Comparison of ENCODE assay signal across 8 mouse cellular contexts in genomic region chr2:5844873-5845631, GRCm38 (mm10). TPM values are rescaled to one million over a fixed set of nuclear protein-coding genes. Genes with fewer than 3 reads are reported as not detected.
DNase-seq lines count a peak whose midpoint lies in the region; ATAC-seq lines count a peak whose summit lies in the region.

Gene Nudt5, plus strand, starts transcription at chr2:5845019.
Gene Cdc123, minus strand, starts transcription at chr2:5845164.

- no peaks in the 10 kb centered on the region for H3K27me3 ChIP-seq in hindbrain, embryonic 16.5 days (replicated peaks; ENCODE audit: control insufficient read depth, insufficient read depth, low read length)

- DNase-seq in WW6 (ENCODE audit: low read depth, low spot score) = peak; percentile 70
- peak; percentile 62 to 84 for DNase-seq in cerebellum, postnatal 4 days (ENCODE audit: low spot score in 2 of 2)
- DNase-seq in gastrocnemius, adult 18-20 months (ENCODE audit: low spot score) = peak; percentile 89
- DNase-seq in left cerebral cortex, adult 18-20 months (ENCODE audit: low spot score in 2 of 2) = peak; percentile 89 to 91
- DNase-seq in right cerebral cortex, adult 18-20 months = peak; percentile 93
- peak; percentile 41 for DNase-seq in urinary bladder, postnatal 10 days (ENCODE audit: low spot score)

- peaks cover 10% of the 10 kb centered on the region for H3K4me1 ChIP-seq in hindbrain, embryonic 16.5 days (ENCODE audit: control insufficient read depth, insufficient read depth, low read depth, low read length)

- peak within 1 kb of the TSS; percentile 85 for H3K9ac ChIP-seq in hindbrain, embryonic 16.5 days (ENCODE audit: low read depth, low read length)

- peak within 1 kb of the TSS; percentile 82 for H3K4me3 ChIP-seq in hindbrain, embryonic 16.5 days (ENCODE audit: low read length)
- peak within 1 kb of the TSS; percentile 94 for H3K4me3 ChIP-seq in macrophage (ENCODE audit: inconsistent target)

- H3K9me3 ChIP-seq in hindbrain, embryonic 16.5 days (ENCODE audit: control insufficient read depth, low read length) = no peaks in the 10 kb centered on the region

- H3K4me2 ChIP-seq in hindbrain, embryonic 16.5 days (ENCODE audit: low read length) = peak within 1 kb of the TSS; percentile 80

- under 1% methylated on average over 53 of the region's 53 CpGs for WGBS in hindbrain, embryonic 16.5 days
- under 1% methylated on average over 53 of the region's 53 CpGs for WGBS in macrophage (ENCODE audit: missing documents)

- peaks cover 14% of the 10 kb centered on the region for H3K36me3 ChIP-seq in hindbrain, embryonic 16.5 days (ENCODE audit: control insufficient read depth, insufficient read depth, low read length)
- peaks cover 15% of the 10 kb centered on the region for H3K36me3 ChIP-seq in macrophage (ENCODE audit: inconsistent target)

- H3K27ac ChIP-seq in hindbrain, embryonic 16.5 days (ENCODE audit: low read depth, low read length) = peak within 1 kb of the TSS; percentile 93
- H3K27ac ChIP-seq in macrophage = peak within 1 kb of the TSS; percentile 92

- peaks cover 69% of the 10 kb centered on the region for H3K79me2 ChIP-seq in macrophage (ENCODE audit: inconsistent target)

- peak; percentile 98 for ATAC-seq in hindbrain, embryonic 16.5 days

RNA-seq across cellular contexts. Expression of gene Nudt5, which starts in this region (rescaled TPM):
- total RNA-seq in gastrocnemius, adult 18-20 months (2021) = 1 to 10 TPM; 3.2 to 3.3 TPM
- 26.4 and 26.6 TPM in 2 replicates for polyA plus RNA-seq in hindbrain, embryonic 16.5 days (2015; fragmentation: Nextera tagmentation; extraction: Ambion mirVana)
- total RNA-seq in left cerebral cortex, adult 18-20 months (2021) = 10 to 100 TPM; 23.1 to 24.5 TPM
- 10 to 100 TPM in 15 of 26 experiments, 1 to 10 TPM in 11; 1.7 to 37.9 (median 12.4) TPM for total RNA-seq in macrophage (2018; cell fraction: chromatin; rRNA removed)
- total RNA-seq in macrophage (2018; cell fraction: cytosol; rRNA removed) = 10 to 100 TPM; 11.0 to 23.7 (median 16.6) TPM
- 10 to 100 TPM in 14 of 26 experiments, 1 to 10 TPM in 12; 3.5 to 34.3 (median 10.7) TPM for total RNA-seq in macrophage (2018; cell fraction: nucleus; rRNA removed)
- polyA plus RNA-seq in macrophage (2018) = 10.6 to 29.8 TPM (median 12.1 TPM) in 3 replicates

RNA-seq across cellular contexts. Expression of gene Cdc123, which starts in this region (rescaled TPM):
- total RNA-seq in gastrocnemius, adult 18-20 months (2021) = 10 to 100 TPM; 74.5 to 76.7 TPM
- polyA plus RNA-seq in hindbrain, embryonic 16.5 days (2015; fragmentation: Nextera tagmentation; extraction: Ambion mirVana) = 244 and 268 TPM in 2 replicates
- total RNA-seq in left cerebral cortex, adult 18-20 months (2021) = 100 to 1,000 TPM; 155 to 178 TPM
- 100 to 1,000 TPM in 12 of 26 experiments, 10 to 100 TPM in 14; 20.8 to 156 (median 87.9) TPM for total RNA-seq in macrophage (2018; cell fraction: chromatin; rRNA removed)
- 100 to 1,000 TPM in 1 of 26 experiments, 10 to 100 TPM in 25; 51.2 to 100 (median 72.8) TPM for total RNA-seq in macrophage (2018; cell fraction: cytosol; rRNA removed)
- total RNA-seq in macrophage (2018; cell fraction: nucleus; rRNA removed) = 100 to 1,000 TPM in 1 of 26 experiments, 10 to 100 TPM in 25; 28.8 to 107 (median 67.8) TPM
- polyA plus RNA-seq in macrophage (2018) = 56.0 to 70.6 TPM (median 63.8 TPM) in 3 replicates

Comparison
In these comparisons a context has a peak if more than half of its experiments do, and no peak if none do; other contexts are left out.
1. Peak in every context shown above with its lines: DNase-seq, ATAC-seq, H3K4me3 ChIP-seq and H3K27ac ChIP-seq.
2. RNA of gene Nudt5 (total RNA-seq): 23.1 to 24.5 TPM in left cerebral cortex, adult 18-20 months; 3.2 to 3.3 TPM in gastrocnemius, adult 18-20 months; every median in the first group is over 4 times any median in the second.
3. DNase-seq: peak in every context shown above with its lines; median percentile 93 in right cerebral cortex, adult 18-20 months; 90 in left cerebral cortex, adult 18-20 months; 89 in gastrocnemius, adult 18-20 months; 73 in cerebellum, postnatal 4 days; 70 in WW6; 41 in urinary bladder, postnatal 10 days.